Mouse (Mus musculus) liver, adult 2 months (tissue): Measurements from ENCODE around the gene Gm5741.

Source experiments
- CTCF ChIP-seq: fragments of 200-500 bp; IDR thresholded peaks from 2 replicates; pipeline ENCODE4 v1.5.1; 2011; ENCODE audit warnings: low read depth, low read length, control low read depth
- POLR2A ChIP-seq: fragments of 200-500 bp; IDR thresholded peaks from 2 replicates; pipeline ENCODE4 v1.6.1; 2011; ENCODE audit warnings: low read length, control low read depth; ENCODE audit not compliant: insufficient read depth; ENCODE audit errors: extremely low read depth

- TF ChIP-seq CTCF = peak; percentile 66
- TF ChIP-seq POLR2A = no peak
These were observed 8.2 kb upstream of the Gm5741 start for GRCm38 (mm10) chr8:85076001-85076400.
